Mouse (Mus musculus): ENCODE data around the gene Scrg1. TPM values are rescaled to one million over a fixed set of nuclear protein-coding genes. Genes with fewer than 3 reads are reported as not detected.

Gene Scrg1
- polyA plus RNA-seq, 1 experiment from 2014 or later = 1.6 TPM

DNA sequence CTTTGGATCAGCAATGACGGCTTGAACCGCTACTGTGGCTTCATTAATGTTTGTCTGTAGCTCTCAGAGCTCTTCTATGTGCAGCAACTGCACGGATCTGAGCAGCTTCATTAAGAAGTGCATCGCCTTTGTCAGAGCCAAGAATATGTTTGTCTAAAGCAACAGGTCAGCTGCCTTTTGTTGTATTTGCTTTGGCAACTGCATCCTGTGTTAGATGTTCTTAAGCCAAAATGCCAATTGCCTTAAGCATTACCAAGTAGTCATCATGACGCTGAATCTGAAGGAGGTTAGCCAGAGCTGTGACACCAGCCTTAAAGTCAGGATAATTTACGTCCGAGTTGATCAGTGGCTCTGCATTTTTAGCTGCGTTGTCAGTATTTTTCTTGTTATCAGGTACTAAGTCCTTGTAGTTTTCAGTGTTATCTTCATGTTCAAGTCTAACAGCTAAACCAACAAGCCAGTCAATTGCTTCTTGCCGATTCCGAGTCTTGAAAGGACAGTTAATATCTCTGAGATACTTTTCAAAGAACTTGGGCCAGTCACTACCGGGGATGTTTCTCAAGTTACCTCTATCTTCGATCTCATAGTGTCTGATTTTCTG is 64.6 kb downstream of the Scrg1 start:
- Histone ChIP-seq H3K36me3 (ENCODE audit: control insufficient read depth, insufficient read depth, low read length) (no peaks in the 10 kb centered on the region), H3K4me2 (replicated peaks; ENCODE audit: low read depth, low read length) (no peak overlapping the region), H3K27me3 (ENCODE audit: control insufficient read depth, insufficient read depth, low read length) (no peaks in the 10 kb centered on the region), H3K9ac (ENCODE audit: low read depth, low read length) (no peak overlapping the region), H3K4me3 (ENCODE audit: low read depth, low read length) (no peak overlapping the region), H3K9me3 (ENCODE audit: control insufficient read depth, low read length) (no peaks in the 10 kb centered on the region), H3K4me1 (replicated peaks; ENCODE audit: control insufficient read depth, insufficient read depth, low read length) (no peaks in the 10 kb centered on the region), H3K27ac (ENCODE audit: low read depth, low read length) (no peak overlapping the region)
- WGBS = 89% methylated on average over 12 of the region's 12 CpGs
- DNase-seq (ENCODE audit: low spot score) = no peak
- ATAC-seq (ENCODE audit: low FRiP score) = no peak

Other genes starting within 250 kb of the Scrg1 start
- gene Hand2, start 134.9 kb upstream of the Scrg1 start, polyA plus RNA-seq (2014; fragmentation: Nextera tagmentation; extraction: Ambion mirVana) = 0.10 TPM in 1 of 2 replicates, not detected in the other
- gene Sap30, start 31.9 kb downstream of the Scrg1 start, polyA plus RNA-seq (2014; fragmentation: Nextera tagmentation; extraction: Ambion mirVana) = 109 and 115 TPM in 2 replicates
- gene Hmgb2, start 56.0 kb downstream of the Scrg1 start, polyA plus RNA-seq (2014; fragmentation: Nextera tagmentation; extraction: Ambion mirVana) = 457 and 512 TPM in 2 replicates
- 17.3 and 19.3 TPM in 2 replicates for gene Galnt7, start 197.1 kb downstream of the Scrg1 start, polyA plus RNA-seq (2014; fragmentation: Nextera tagmentation; extraction: Ambion mirVana)

Data from hindbrain, embryonic 11.5 days (tissue).